Mouse (Mus musculus): ENCODE measurements at regions not wholly inside any gene's neighbourhood (a gene's known extent, or its start where the extent isn't known, plus 50 kb on each side); places are given as distances from the start of the nearest gene placed in this dataset.
A peak's percentile ranks its signal among the peaks of the same experiment; 100 is the strongest.

GRCm38 (mm10) chr14:101294693-101295092 lies 94.6 kb upstream of the Prr30 start:
- H3K9me3 ChIP-seq (replicated peaks; ENCODE audit: low read length), result no peaks in the 10 kb centered on the region
- no peak overlapping the region for H3K4me2 ChIP-seq (ENCODE audit: insufficient read depth, low read depth, poor library complexity, severe bottlenecking)
- no peak overlapping the region for H3K27ac ChIP-seq (ENCODE audit: insufficient read depth, low read depth)
- H3K79me2 ChIP-seq (replicated peaks; ENCODE audit: control insufficient read depth, extremely low read depth, insufficient read depth, poor library complexity, severe bottlenecking), result no peaks in the 10 kb centered on the region
- H3K27me3 ChIP-seq (replicated peaks), result no peaks in the 10 kb centered on the region
- DNase-seq (ENCODE audit: extremely low read depth), result peak; percentile 60
- TF ChIP-seq JUND (conservative IDR thresholded peaks at IDR 0.05; ENCODE audit: low read depth, low read length), result no peak
- no peak for TF ChIP-seq USF2 (conservative IDR thresholded peaks at IDR 0.05; ENCODE audit: low read depth, low read length)
- TF ChIP-seq RAD21 (IDR thresholded peaks at IDR 0.05; ENCODE audit: low read depth, low read length), result peak; percentile 65
- TF ChIP-seq CTCF (conservative IDR thresholded peaks at IDR 0.05 in 1 of 2, IDR thresholded peaks at IDR 0.05 in 1 of 2; ENCODE audit: low read depth in 2 of 2, low read length in 2 of 2), result peak; percentile 27 to 66; a peak in 3 of 4 replicates
- TF ChIP-seq NELFE (IDR thresholded peaks at IDR 0.05; ENCODE audit: low read depth, low read length), result no peak
- TF ChIP-seq SIN3A (IDR thresholded peaks at IDR 0.05; ENCODE audit: low read length), result no peak
- TF ChIP-seq MAX (IDR thresholded peaks at IDR 0.05; ENCODE audit: low read length), result no peak
- TF ChIP-seq ZC3H11A (IDR thresholded peaks at IDR 0.05; ENCODE audit: low read depth, low read length), result no peak
- peak; percentile 48 for TF ChIP-seq SMC3 (IDR thresholded peaks at IDR 0.05; ENCODE audit: low read depth, low read length)
- no peak overlapping the region for H3K4me3 ChIP-seq (replicated peaks in 1 of 3; ENCODE audit: low read depth in 2 of 3, low read length in 2 of 3, poor library complexity in 1 of 3)
- dilution Hi-C loops (cut with MboI; ENCODE audit: extremely low pct_ligation_motif_present, extremely low pct_unique_long_range_greater_than_20kb, low sequenced_read_pairs), result no loop called here
- no peaks in the 10 kb centered on the region for H3K36me3 ChIP-seq (replicated peaks in 1 of 2; ENCODE audit: control insufficient read depth in 1 of 2, insufficient read depth in 1 of 2, low read length in 1 of 2)
- no peak overlapping the region for H3K9ac ChIP-seq (ENCODE audit: insufficient read depth, low read depth)
- no peaks in the 10 kb centered on the region for H3K4me1 ChIP-seq (ENCODE audit: control insufficient read depth in 1 of 2, insufficient read depth in 2 of 2)
- in situ Hi-C loops (cut with MboI; ENCODE audit: low pct_ligation_motif_present, low pct_unique_long_range_greater_than_20kb, low sequenced_read_pairs), result no loop called here

GRCm38 (mm10) chr14:101287755-101288154 lies 87.6 kb upstream of the Prr30 start:
- dilution Hi-C loops (cut with MboI; ENCODE audit: extremely low pct_ligation_motif_present, extremely low pct_unique_long_range_greater_than_20kb, low sequenced_read_pairs), result no loop called here
- Histone ChIP-seq H3K4me3 (replicated peaks in 1 of 3; ENCODE audit: low read depth in 2 of 3, low read length in 2 of 3, poor library complexity in 1 of 3) (no peak overlapping the region), H3K4me2 (ENCODE audit: insufficient read depth, low read depth, poor library complexity, severe bottlenecking) (no peak overlapping the region), H3K36me3 (replicated peaks in 1 of 2; ENCODE audit: control insufficient read depth in 1 of 2, insufficient read depth in 1 of 2, low read length in 1 of 2) (no peaks in the 10 kb centered on the region), H3K79me2 (replicated peaks; ENCODE audit: control insufficient read depth, extremely low read depth, insufficient read depth, poor library complexity, severe bottlenecking) (no peaks in the 10 kb centered on the region), H3K27ac (ENCODE audit: insufficient read depth, low read depth) (no peak overlapping the region), H3K4me1 (ENCODE audit: control insufficient read depth in 1 of 2, insufficient read depth in 2 of 2) (no peaks in the 10 kb centered on the region), H3K27me3 (replicated peaks) (no peaks in the 10 kb centered on the region), H3K9ac (ENCODE audit: insufficient read depth, low read depth) (no peak overlapping the region), H3K9me3 (replicated peaks; ENCODE audit: low read length) (no peaks in the 10 kb centered on the region)
- DNase-seq (ENCODE audit: extremely low read depth), result no peak
- in situ Hi-C loops (cut with MboI; ENCODE audit: low pct_ligation_motif_present, low pct_unique_long_range_greater_than_20kb, low sequenced_read_pairs), result no loop called here
- no peak for TF ChIP-seq USF1 (IDR thresholded peaks at IDR 0.05; ENCODE audit: low read depth, low read length)
- TF ChIP-seq ZMIZ1 (IDR thresholded peaks at IDR 0.05; ENCODE audit: low read depth, low read length), result no peak
- TF ChIP-seq CTCF (conservative IDR thresholded peaks at IDR 0.05 in 1 of 2, IDR thresholded peaks at IDR 0.05 in 1 of 2; ENCODE audit: low read depth in 2 of 2, low read length in 2 of 2), result no peak
- no peak for TF ChIP-seq EP300 (IDR thresholded peaks at IDR 0.05; ENCODE audit: low read length)

GRCm38 (mm10) chr14:101269048-101269789 lies 69.1 kb upstream of the Prr30 start:
- in situ Hi-C loops (cut with MboI; ENCODE audit: low pct_ligation_motif_present, low pct_unique_long_range_greater_than_20kb, low sequenced_read_pairs) (no loop called here), dilution Hi-C loops (cut with MboI; ENCODE audit: extremely low pct_ligation_motif_present, extremely low pct_unique_long_range_greater_than_20kb, low sequenced_read_pairs) (no loop called here)
- H3K9ac ChIP-seq (ENCODE audit: insufficient read depth, low read depth), result no peak overlapping the region

More at GRCm38 (mm10) chr14:101269048-101269789, 69.1 kb upstream of the Prr30 start:
- DNase-seq (ENCODE audit: extremely low read depth), result no peak
- TF ChIP-seq POLR2AphosphoS2 (IDR thresholded peaks at IDR 0.05; ENCODE audit: low read depth, low read length) (no peak), POLR2A (IDR thresholded peaks at IDR 0.05; ENCODE audit: low read depth, low read length) (no peak), MAFK (IDR thresholded peaks at IDR 0.05; ENCODE audit: insufficient replicate concordance, low read length) (no peak), HCFC1 (IDR thresholded peaks at IDR 0.05; ENCODE audit: low read depth, low read length) (no peak), RCOR1 (conservative IDR thresholded peaks at IDR 0.05; ENCODE audit: low read depth, low read length) (no peak), CHD1 (IDR thresholded peaks at IDR 0.05; ENCODE audit: low read depth, low read length) (no peak), ZKSCAN1 (IDR thresholded peaks at IDR 0.05; ENCODE audit: borderline replicate concordance, low read depth, low read length) (no peak), ETS1 (conservative IDR thresholded peaks at IDR 0.05; ENCODE audit: low read depth, low read length) (no peak), JUND (conservative IDR thresholded peaks at IDR 0.05; ENCODE audit: low read depth, low read length) (no peak), ELF1 (IDR thresholded peaks at IDR 0.05; ENCODE audit: low read depth, low read length) (no peak), EP300 (IDR thresholded peaks at IDR 0.05; ENCODE audit: low read length) (no peak), CHD2 (IDR thresholded peaks at IDR 0.05; ENCODE audit: low read length) (no peak), MAX (IDR thresholded peaks at IDR 0.05; ENCODE audit: low read length) (no peak), SIN3A (IDR thresholded peaks at IDR 0.05; ENCODE audit: low read length) (no peak), JUN (IDR thresholded peaks at IDR 0.05; ENCODE audit: insufficient read depth, low read depth, low read length) (no peak)
- no peaks in the 10 kb centered on the region for H3K4me1 ChIP-seq (ENCODE audit: control insufficient read depth in 1 of 2, insufficient read depth in 2 of 2)
- no peak overlapping the region for H3K4me3 ChIP-seq (replicated peaks in 1 of 3; ENCODE audit: low read depth in 2 of 3, low read length in 2 of 3, poor library complexity in 1 of 3)
- no peaks in the 10 kb centered on the region for H3K27me3 ChIP-seq (replicated peaks)
- H3K27ac ChIP-seq (ENCODE audit: insufficient read depth, low read depth), result no peak overlapping the region
- H3K79me2 ChIP-seq (replicated peaks; ENCODE audit: control insufficient read depth, extremely low read depth, insufficient read depth, poor library complexity, severe bottlenecking), result no peaks in the 10 kb centered on the region
- no peaks in the 10 kb centered on the region for H3K36me3 ChIP-seq (replicated peaks in 1 of 2; ENCODE audit: control insufficient read depth in 1 of 2, insufficient read depth in 1 of 2, low read length in 1 of 2)
- no peak overlapping the region for H3K4me2 ChIP-seq (ENCODE audit: insufficient read depth, low read depth, poor library complexity, severe bottlenecking)
- H3K9me3 ChIP-seq (replicated peaks; ENCODE audit: low read length), result no peaks in the 10 kb centered on the region

Data from CH12.LX (cell line).